Mouse (Mus musculus) kidney, postnatal 0 days (tissue): ENCODE results near the gene Fam135a. TPM values are rescaled to one million over a fixed set of nuclear protein-coding genes. Genes with fewer than 3 reads are reported as not detected.

Experiments used
- ATAC-seq: fragments of 200-750 bp; cut with Nextera tagmentation; replicated peaks from 2 replicates; pipeline ENCODE4 v1.8.0; 2017; ENCODE audit warnings: low read depth, moderate number of reproducible peaks, moderate TSS enrichment, moderate library complexity; ENCODE audit not compliant: low FRiP score
- DNase-seq: peaks from one replicate; pipeline ENCODE4 v3.0.0-alpha.2; 2016; ENCODE audit warnings: low spot score
- H3K27ac ChIP-seq: fragments of 300-500 bp; sonication (generic); 2 replicates; pipeline ENCODE4 v1.5.1; 2014; ENCODE audit warnings: mild to moderate bottlenecking
- H3K27me3 ChIP-seq: fragments of 300-500 bp; sonication (generic); 2 replicates; pipeline ENCODE4 v1.6.1; 2014; ENCODE audit warnings: low read length, mixed read lengths; ENCODE audit not compliant: insufficient read depth
- H3K36me3 ChIP-seq: fragments of 300-500 bp; sonication (generic); 2 replicates; pipeline ENCODE4 v1.6.1; 2014; ENCODE audit warnings: low read length, mixed read lengths; ENCODE audit not compliant: insufficient read depth
- H3K4me1 ChIP-seq: fragments of 300-500 bp; sonication (generic); replicated peaks from 2 replicates; pipeline ENCODE4 v1.6.1; 2014; ENCODE audit warnings: antibody characterized with exemption, low read length, mixed read lengths; ENCODE audit not compliant: insufficient read depth
- H3K4me2 ChIP-seq: fragments of 300-500 bp; sonication (generic); 2 replicates; pipeline ENCODE4 v1.6.1; 2014; ENCODE audit warnings: mild to moderate bottlenecking, low read length, moderate library complexity, mixed read lengths
- H3K4me3 ChIP-seq: fragments of 300-500 bp; sonication (generic); replicated peaks from 2 replicates; pipeline ENCODE4 v1.5.1; 2014; ENCODE audit warnings: low read depth, low read length
- H3K9ac ChIP-seq: fragments of 300-500 bp; sonication (generic); 2 replicates; pipeline ENCODE4 v1.6.1; 2014; ENCODE audit warnings: low read depth, low read length
- H3K9me3 ChIP-seq: fragments of 300-500 bp; sonication (generic); replicated peaks from 2 replicates; pipeline ENCODE4 v1.6.1; 2016; ENCODE audit warnings: low read length, inconsistent platforms, mixed read lengths
- CTCF ChIP-seq: IDR thresholded peaks from 2 replicates; pipeline ENCODE4 v1.5.1; 2016; ENCODE audit warnings: antibody characterized with exemption, low read depth, mild to moderate bottlenecking, moderate library complexity
- WGBS: fragments of 180-500 bp; shearing (Covaris S2); extraction: QIAGEN DNeasy Blood & Tissue Kit; methylation state at CpG from one replicate; pipeline ENCODE4 v1.1.7; 2014; 5-methylcytosine and 5-hydroxymethylcytosine counted together
- polyA plus RNA-seq: library from polyadenylated mRNA; unstranded; fragments of >200 nt; fragmentation: Nextera tagmentation; extraction: Ambion mirVana; gene quantifications from 2 replicates; pipeline ENCODE4 v1.2.1, GENCODE M21; 2015

Gene Fam135a
- polyA plus RNA-seq, 1 experiment from 2014 or later, result 21.8 TPM

GRCm38 (mm10) chr1:24045627-24046026 lies 54.5 kb downstream of the Fam135a start:
- Histone ChIP-seq H3K9ac (no peak overlapping the region), H3K4me2 (no peak overlapping the region), H3K4me1 (no peaks in the 10 kb centered on the region), H3K9me3 (no peaks in the 10 kb centered on the region), H3K36me3 (0 out of 2 replicates have a peak, but pooled peaks cover 3% of the 10 kb centered on the region), H3K27me3 (no peaks in the 10 kb centered on the region), H3K4me3 (no peak overlapping the region), H3K27ac (no peak overlapping the region)
- DNase-seq (no peak), ATAC-seq (no peak)
- no peak for TF ChIP-seq CTCF
- 82% methylated on average over 5 of the region's 5 CpGs for WGBS

GRCm38 (mm10) chr1:24043007-24043406 lies 57.1 kb downstream of the Fam135a start:
- ATAC-seq, result no peak
- 73% methylated on average over 5 of the region's 5 CpGs for WGBS

GRCm38 (mm10) chr1:24033759-24034423 lies 66.2 kb downstream of the Fam135a start:
- H3K4me3 ChIP-seq, result no peak overlapping the region
- H3K4me1 ChIP-seq, result no peaks in the 10 kb centered on the region
- 84% methylated on average over 2 of the region's 2 CpGs for WGBS
- no peak overlapping the region for H3K4me2 ChIP-seq
- H3K9ac ChIP-seq, result no peak overlapping the region
- H3K36me3 ChIP-seq, result peaks cover 12% of the 10 kb centered on the region
- ATAC-seq, result no peak
- H3K27me3 ChIP-seq, result no peaks in the 10 kb centered on the region
- H3K9me3 ChIP-seq, result no peaks in the 10 kb centered on the region
- H3K27ac ChIP-seq, result no peak overlapping the region
- DNase-seq, result peak; percentile 14
- TF ChIP-seq CTCF, result peak; percentile 57

More at GRCm38 (mm10) chr1:24043007-24043406, 57.1 kb downstream of the Fam135a start:
- H3K4me3 ChIP-seq, result no peak overlapping the region
- no peaks in the 10 kb centered on the region for H3K4me1 ChIP-seq
- H3K9me3 ChIP-seq, result no peaks in the 10 kb centered on the region
- no peak overlapping the region for H3K27ac ChIP-seq
- H3K27me3 ChIP-seq, result no peaks in the 10 kb centered on the region
- H3K4me2 ChIP-seq, result no peak overlapping the region
- H3K36me3 ChIP-seq, result 0 out of 2 replicates have a peak, but pooled peaks cover 3% of the 10 kb centered on the region
- no peak for TF ChIP-seq CTCF
- no peak overlapping the region for H3K9ac ChIP-seq
- no peak for DNase-seq

- Histone ChIP-seq H3K27me3 (no peaks in the 10 kb centered on the region), H3K4me2 (no peak overlapping the region), H3K4me1 (no peaks in the 10 kb centered on the region), H3K36me3 (no peaks in the 10 kb centered on the region), H3K4me3 (no peak overlapping the region), H3K9me3 (no peaks in the 10 kb centered on the region), H3K27ac (no peak overlapping the region), H3K9ac (no peak overlapping the region)
- no peak for ATAC-seq
- TF ChIP-seq CTCF, result no peak
- DNase-seq, result no peak
- WGBS, result 93% methylated on average over 6 of the region's 6 CpGs
These were observed 89.3 kb downstream of the Fam135a start for GRCm38 (mm10) chr1:24010821-24011220.

- DNase-seq, result no peak
- H3K36me3 ChIP-seq, result no peaks in the 10 kb centered on the region
- WGBS, result 90% methylated on average over 6 of the region's 6 CpGs
- no peaks in the 10 kb centered on the region for H3K9me3 ChIP-seq
- H3K27ac ChIP-seq, result no peak overlapping the region
- H3K27me3 ChIP-seq, result no peaks in the 10 kb centered on the region
- H3K4me3 ChIP-seq, result no peak overlapping the region
- TF ChIP-seq CTCF, result no peak
- H3K4me2 ChIP-seq, result no peak overlapping the region
- ATAC-seq, result no peak
- H3K4me1 ChIP-seq, result no peaks in the 10 kb centered on the region
- H3K9ac ChIP-seq, result no peak overlapping the region
These were observed 90.1 kb downstream of the Fam135a start for GRCm38 (mm10) chr1:24010016-24010415.

GRCm38 (mm10) chr1:24007621-24008020 lies 92.5 kb downstream of the Fam135a start:
- no peak overlapping the region for H3K27ac ChIP-seq
- H3K36me3 ChIP-seq, result no peaks in the 10 kb centered on the region
- H3K4me2 ChIP-seq, result no peak overlapping the region
- no peaks in the 10 kb centered on the region for H3K9me3 ChIP-seq
- DNase-seq (no peak), ATAC-seq (no peak)
- TF ChIP-seq CTCF, result no peak
- H3K4me1 ChIP-seq, result no peaks in the 10 kb centered on the region; the same call in 1 of the 2 replicates
- H3K4me3 ChIP-seq, result no peak overlapping the region
- WGBS, result 88% methylated on average over 8 of the region's 8 CpGs
- H3K27me3 ChIP-seq, result no peaks in the 10 kb centered on the region
- no peak overlapping the region for H3K9ac ChIP-seq
